Mouse (Mus musculus) heart, adult 8-10 months (tissue): ENCODE data around the gene Sgsh. TPM values are rescaled to one million over a fixed set of nuclear protein-coding genes. Genes with fewer than 3 reads are reported as not detected.
"Not testable (repeated sequence)": the region's sequence is repeated elsewhere in the genome, so short reads cannot be mapped to it uniquely, and the experiment has no call there.

Source experiments
- DNase-seq: peaks from one replicate; pipeline ENCODE4 v3.0.0; 2022; ENCODE audit warnings: low spot score
- total RNA-seq, 4 experiments: library from RNA; stranded (reverse); gene quantifications; 2 replicates each; pipeline ENCODE4 v1.2.4; 2022

Gene Sgsh
- total RNA-seq, result 1 to 10 TPM; 4.6 to 5.6 (median 5.3) TPM

DNA sequence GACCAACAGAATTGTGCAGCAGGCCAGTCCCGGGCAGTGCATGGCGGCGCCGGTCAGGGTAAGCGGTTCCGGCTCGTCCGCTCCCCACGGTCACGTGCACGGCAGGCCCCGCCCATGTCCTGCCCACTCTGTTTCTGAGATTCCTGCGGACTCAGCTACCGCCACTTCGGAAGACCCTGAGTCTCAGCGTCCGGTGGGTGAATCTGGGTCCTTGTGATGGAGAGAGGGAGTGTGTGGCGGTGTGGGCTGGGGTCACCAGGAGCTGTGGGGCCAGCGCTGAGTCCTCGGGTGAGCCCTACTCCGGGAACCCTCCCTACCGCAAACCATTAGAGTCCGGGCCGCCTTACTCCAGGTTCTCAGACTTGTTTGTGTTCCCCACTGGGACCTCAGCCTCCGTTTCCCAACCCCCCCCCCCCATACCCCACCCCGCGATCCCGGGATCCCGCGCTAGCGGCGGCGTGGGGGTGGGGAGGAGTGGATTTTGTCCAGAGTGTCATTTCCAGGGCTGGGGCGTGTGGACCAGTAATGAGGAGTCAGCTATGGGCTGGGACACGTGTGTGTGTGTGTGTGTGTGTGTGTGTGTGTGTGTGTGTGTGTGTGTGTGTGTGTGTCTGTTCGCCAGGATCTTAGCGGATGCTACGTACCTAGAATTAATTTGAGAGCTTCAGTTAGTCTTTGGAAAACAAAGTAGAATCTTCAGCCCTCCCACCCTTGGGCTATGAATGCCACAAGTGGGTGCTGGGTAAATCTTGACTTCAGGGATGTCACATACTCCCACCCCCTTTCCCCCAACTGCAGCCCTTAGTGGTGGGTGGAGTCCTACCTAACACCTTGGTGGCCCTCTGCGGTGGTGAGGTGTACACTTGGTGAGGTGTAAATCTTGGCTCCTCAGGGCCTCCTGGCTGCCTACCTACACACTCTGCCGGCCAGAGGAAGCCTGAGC, at the start of gene Sgsh, which contains the start of gene Slc26a11:
Gene Sgsh, minus strand, starts transcription at position 94 of the 943 bp plus-strand sequence.
Gene Slc26a11, plus strand, starts transcription at position 115 of the 943 bp plus-strand sequence.
- peak; percentile 91 for DNase-seq

DNA sequence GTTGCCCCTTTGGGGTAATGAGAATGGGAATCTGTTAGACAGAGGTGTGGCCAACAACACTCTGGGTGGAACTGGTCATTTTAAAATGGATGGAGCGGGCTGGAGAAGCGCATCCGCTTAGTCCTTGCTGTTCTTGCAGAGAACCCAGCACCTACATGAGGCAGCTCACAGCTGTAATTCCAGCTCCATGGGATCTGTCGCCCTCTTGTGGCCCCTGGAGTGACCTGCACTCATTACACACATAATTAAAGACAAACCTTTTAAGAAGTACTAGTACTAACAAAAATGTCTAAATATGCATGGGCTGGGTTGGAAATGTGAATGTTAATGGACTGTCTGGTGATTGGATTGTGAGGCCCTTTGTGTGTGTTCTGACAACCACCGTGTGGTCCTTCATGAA, 49.3 kb upstream of the Sgsh start:
- DNase-seq, result no peak

DNA sequence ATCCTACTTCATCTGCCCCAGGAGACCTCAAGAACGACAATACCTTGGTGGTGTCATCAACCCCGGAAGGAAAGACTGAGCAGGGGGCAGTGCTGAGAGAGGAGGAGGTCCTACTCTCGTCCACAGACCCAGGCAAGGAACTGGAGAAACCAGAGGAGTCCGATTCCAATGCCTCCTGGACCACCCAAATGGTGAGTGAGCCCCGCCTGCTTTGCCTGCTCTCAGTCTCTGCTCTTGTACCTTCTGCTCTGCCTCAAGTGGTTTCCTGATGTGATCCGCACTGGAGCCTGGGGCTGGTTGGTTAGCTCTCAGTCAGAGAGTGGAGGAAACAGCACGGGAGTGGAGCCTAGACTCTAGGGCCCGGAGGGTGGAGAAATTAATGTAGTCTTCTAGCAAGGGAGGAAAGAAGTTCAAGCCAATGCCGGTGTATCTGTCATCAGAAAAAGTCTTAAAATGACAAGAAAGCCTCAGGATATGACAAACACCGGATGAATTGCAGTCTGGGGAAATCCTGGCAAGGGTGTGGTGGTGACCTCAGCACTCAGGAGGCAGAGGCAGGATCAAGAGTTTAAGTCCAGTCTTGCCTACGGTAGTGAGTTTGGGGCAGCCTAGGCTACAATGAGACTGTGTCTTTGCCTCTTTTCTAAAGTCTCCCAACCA, 47.3 kb upstream of the Sgsh start:
- DNase-seq, result no peak

DNA sequence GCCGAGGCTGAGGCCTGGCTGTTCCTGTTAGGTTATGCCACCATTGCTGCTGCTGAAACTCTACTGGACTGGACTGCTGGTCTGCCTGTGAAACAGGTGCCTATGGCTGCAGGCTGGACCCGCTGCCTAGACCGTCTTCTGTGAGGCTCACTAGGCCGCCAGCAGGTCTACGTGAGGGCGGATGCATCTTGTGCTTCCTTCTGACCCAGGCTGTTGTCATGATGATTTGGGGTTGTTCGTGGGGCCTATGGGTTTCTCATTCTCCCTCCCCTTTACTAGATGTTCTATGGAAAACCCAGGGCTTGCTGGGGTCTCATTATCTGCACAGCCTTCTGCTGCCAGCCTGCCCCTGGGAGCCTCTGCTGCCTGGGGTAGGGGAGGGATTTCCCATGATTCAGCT, 41.1 kb upstream of the Sgsh start:
- DNase-seq, result no peak

DNA sequence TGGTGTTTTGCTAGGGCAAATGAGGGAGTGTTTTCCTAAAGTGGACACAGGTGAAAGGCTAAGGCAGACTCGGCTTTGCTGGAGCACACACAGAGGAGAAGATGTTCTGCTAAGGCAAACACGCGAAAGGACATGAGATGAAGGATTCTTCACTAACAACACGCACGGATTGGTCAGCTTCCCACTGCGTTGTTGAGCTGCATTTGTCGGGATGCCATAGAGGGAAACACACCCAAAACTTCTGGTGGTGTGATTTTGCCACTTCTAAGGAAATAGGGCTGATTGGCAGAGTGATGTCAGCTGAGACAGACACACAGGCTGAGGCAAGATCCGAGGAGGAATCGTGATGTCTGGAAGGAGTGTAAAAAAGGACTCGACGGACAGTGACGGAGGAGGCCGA, 40.6 kb upstream of the Sgsh start:
- DNase-seq, result no peak

DNA sequence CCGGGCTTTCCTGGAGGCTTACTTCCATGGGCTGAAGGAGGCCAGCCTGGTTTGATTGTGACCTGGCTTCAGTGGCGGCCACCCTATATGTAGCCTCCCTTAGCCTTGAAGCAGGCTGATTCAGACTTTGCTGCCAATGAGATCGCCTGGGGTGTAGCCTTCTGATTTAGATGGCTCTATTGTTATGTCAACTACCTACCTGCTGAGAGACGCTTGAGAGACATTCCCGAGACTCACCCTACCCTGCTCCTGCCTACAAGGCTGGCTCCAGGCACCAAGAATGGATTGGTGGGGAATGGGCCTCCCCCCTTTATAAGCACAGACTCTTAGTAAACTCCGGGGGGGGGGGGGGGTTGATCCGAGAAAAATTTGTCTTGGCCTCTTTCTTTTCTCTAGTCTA, 40.1 kb upstream of the Sgsh start:
- DNase-seq, result no peak

DNA sequence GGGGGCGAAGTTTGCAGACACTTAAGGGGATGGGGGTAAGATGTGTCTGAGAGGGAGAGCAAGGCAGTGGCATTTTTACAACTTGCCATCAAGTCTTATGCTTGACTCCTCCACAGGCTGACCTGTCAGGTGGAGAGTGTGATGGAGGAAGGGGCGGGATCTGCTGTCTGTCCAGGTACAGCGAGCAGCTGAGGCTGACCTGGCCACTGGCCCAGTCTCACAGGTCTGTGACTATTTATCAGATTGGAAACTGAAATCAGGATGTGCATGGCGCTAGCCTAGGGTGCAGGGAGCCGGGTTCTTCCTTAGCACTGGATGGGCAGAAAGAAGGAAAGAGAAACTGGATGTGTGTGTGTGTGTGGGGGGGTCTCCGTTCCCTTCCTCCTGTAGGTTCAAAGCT, 38.9 kb upstream of the Sgsh start:
- DNase-seq, result no peak

DNA sequence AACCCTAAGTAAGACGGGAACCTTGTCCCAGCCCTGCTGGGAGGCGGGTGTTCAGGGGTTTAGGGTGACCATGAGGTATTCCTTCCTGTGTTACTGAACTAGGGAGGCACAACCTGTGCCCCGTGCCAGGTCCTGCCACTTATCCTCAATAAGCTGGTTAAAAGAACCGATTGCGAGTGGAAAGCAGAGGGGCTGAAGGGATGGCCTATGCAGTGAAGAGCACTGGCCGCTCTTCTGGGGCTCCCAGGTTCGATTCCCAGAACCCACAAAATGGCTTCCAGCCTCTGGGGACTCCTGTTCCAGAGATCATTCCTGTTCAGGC, 38.1 kb upstream of the Sgsh start:
- DNase-seq, result no peak

DNA sequence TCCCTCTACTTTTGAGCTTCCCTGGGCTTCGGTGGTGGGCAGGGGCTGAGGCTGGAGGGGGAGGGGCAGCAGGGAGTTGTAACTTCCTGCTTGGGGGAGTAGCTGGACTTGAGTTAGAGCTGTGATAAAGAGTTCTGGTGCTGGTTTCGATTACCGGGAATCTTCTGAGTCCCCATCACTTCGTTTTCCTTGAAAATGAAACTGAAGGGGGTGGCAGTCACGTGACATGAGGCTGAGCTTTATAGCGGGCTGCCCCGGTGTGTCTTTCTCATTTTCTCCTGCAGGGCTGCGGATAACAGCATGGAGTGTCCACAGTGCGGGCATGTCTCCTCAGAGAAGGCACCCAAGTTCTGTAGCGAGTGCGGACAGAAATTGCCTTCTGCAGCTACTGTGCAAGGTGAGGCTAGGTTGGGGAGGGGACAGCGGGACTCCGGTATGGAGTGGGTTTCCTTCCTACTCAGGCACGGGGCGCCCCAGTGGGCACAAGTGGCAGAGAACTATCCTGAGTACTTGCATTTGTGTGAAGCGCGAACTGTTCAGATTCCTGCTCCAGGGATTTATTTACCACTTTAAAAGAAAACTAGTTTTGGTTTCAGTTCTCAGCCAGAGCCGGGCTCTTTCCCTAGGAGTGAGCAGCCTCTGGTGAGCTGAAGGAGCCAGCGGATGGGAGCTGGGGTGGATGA, 37.6 kb upstream of the Sgsh start, which contains the start of gene Rnf213:
Gene Rnf213, plus strand, starts transcription at position 301 of the 683 bp plus-strand sequence.
- DNase-seq, result peak; percentile 79

DNA sequence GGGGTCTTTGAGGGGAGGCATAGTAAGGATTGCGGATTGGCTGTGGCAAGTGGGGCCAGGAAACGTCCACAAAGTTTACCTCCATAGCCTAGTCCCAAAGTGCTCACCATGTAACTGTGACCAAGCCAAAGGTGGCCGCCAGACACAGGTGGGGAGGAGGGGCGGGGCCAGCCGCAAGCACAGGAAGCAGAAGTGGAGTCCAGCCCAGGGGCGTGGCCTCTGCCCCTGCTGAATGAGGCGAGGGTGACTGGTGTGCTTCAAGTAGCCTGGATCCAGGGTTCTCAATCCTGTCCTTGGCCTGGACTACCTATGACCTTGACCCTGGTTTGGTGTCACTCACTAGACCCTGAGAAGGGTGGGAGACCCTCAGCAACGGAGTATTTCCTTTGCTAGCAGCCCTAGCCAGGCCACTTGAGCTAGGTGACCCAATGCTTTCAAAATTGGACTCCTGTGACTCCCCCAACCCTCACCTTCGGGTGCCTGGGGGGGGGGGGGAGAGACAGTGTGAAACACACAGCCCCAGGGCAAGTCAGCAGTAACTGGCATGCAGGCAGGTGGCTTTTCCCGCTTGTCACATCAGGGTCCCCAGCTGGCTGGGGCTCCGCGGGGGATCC, 36.8 kb upstream of the Sgsh start:
- no peak for DNase-seq

DNA sequence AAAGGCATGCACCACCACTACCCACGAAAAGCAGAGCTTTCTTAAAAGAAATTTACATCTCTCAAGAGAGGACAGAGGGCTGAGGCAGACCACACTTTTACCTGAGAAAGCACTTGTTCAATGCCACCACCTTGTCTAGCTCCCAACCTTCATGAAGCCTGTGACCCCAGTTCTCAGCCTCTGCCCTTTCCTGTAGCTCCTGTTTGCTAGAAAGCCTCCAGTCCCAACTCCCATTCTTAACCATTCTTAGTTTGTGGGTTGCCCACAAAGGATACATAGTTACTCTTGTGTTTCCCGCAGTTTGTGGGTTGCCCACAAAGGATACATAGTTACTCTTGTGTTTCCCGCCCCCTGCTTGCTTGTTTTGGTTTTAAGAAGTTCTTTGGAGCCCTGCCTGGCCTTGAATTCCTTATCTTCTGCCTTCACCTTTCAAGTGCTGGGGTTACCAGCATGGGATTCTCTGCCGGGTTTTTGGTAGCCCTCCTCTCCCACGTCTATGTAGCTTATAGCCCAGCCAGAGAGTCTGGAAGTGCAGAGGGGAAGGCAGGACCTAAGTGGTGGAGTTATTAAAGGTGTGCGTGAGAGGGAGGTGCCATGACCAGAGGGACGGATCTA, 36.2 kb upstream of the Sgsh start:
- no peak for DNase-seq

DNA sequence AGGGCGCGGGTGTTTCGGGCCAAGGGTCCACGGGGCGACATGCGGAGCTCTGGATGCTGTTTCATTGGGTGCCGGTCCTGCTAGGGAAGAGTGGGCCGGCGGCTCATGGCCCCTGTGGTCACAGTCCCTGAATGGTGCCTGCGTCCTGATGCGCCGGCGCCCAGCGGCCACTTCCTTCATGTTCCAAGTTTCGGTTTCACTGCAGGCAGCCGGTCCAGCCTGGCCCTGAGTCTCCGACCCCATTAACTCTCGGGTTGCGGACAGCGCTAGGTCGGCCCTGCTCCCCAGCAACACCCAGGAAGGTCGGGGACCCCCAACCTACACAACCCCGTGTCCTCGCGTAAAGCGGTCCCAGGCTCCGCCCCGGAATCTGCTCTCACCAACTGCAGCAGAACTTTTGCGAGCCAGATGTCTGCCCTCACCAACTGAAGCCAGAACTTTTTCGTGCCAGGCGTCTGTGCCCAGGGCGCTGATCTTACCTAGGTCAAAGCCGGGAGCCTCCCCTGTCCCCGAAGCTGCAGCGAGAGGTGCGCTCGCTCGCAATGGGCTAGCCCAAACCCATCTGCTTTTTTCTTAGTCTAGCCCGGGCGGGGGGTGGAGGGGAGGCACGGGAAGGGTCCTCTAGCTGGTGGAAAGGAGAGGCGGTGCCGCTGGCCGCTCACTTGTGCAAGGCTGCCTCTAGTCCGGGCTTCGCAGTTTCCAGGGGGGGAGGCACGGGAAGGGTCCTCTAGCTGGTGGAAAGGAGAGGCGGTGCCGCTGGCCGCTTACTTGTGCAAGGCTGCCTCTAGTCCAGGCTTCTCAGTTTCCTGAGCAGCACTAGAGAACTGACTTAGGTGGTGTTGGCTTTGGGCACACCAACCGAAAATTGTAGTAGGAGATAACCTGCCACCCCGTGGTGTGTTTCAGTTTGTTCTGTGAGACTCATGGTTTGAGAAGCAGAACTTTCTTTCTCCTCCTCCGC, 35.2 kb upstream of the Sgsh start:
- DNase-seq, result peak; percentile 81

DNA sequence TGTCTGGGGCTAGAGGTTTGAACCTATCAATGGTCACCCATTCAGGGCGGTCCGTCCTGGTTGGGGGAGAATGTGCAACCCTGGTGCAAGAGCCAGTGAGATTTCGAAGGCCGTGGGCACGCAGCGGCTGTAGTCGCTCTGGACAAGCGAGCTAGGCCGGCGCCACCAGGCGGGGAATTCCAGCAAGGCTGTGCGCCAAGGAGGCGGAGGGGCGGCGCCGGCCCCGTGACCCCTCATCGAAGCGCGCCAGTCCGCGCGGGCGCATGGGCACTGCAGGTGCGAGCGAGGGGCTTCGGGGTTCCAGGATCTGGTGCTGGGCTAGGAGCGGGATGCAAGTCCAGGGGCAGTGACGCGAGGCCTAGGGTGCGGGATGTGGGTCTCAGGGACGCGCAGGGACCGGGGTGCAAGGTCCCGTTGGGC, 34.5 kb upstream of the Sgsh start:
- peak; percentile 69 for DNase-seq

DNA sequence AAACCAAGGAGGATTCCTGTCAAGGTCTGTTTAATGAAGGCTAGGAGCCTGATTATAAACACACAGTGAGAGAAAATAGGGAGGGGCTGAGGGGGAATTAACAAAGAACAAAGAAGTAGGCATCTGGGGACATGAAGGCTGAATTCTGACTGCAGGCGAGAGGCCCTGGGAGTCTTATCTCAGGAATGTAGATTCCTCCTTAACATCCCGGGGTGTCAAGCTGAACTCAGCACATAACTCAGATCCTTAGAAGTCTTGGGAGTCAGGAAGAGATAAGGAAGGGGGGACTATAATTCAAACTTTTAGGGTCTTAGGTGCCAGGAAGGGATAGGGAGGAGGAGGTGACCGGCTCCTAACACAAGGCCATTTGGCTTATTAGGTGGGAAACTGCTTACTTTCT, 31.9 kb upstream of the Sgsh start:
- DNase-seq, result not testable (repeated sequence)

DNA sequence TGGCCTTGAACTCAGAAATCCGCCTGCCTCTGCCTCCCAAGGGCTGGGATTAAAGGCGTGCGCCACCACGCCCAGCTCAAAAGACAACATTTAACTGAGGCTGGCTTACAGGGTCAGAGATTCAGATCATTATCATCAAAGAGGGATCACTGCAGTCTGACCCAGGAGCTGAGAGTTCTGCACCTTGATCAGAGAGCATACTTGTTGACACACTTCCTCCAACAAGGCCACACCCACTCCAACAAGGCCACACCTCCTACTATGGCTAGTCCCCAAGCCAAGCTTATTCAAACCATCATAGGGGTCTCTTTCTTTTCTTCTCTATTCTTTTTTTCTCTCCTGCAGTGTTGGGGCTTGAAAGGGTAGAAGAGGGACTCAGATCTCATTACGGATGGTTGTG, 31.0 kb upstream of the Sgsh start:
- no peak for DNase-seq

DNA sequence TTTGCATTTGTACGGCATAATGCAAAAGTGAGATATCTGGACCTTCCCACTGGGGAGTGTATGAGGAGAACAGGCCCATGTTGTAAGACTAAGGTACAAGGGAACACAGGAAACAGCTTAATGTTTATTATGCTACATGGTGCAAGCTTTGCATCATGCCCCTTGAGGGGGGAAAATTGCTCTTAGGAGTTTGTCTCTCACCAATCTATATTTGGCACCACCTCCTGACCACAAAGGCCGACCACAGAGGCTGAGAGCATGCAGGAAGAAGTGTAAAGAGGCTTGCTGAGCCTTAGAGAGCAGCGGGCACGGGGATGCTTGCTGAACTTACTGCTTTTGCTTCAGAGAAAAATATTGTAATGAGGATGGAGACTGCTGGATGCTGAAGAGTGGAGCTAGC, 29.6 kb upstream of the Sgsh start:
- DNase-seq, result no peak

DNA sequence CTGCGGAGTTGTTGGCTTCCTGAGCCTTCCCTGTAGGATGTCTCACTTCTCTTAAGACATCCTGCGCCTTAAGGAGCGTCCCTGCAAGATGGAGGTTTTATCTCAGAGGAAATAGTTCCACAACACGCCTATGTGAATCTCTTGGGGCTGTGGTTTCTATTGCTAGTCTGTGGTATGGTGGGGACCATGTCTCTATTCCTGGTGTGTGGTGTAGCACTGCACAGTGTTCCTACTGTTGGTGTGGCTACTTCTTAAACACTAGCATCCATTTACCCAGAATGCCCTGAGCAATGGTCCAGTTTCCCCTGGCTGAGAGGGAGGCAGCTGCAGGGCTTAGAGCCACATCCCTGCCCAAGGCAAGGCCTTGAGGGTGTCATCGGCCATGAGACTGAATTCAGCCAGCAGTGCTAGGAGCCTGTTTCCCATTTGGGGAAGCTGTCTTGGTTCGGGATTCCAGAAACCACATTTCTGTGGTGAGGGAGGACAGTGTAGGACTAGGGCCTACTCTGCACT, 27.1 kb upstream of the Sgsh start:
- DNase-seq, result no peak

DNA sequence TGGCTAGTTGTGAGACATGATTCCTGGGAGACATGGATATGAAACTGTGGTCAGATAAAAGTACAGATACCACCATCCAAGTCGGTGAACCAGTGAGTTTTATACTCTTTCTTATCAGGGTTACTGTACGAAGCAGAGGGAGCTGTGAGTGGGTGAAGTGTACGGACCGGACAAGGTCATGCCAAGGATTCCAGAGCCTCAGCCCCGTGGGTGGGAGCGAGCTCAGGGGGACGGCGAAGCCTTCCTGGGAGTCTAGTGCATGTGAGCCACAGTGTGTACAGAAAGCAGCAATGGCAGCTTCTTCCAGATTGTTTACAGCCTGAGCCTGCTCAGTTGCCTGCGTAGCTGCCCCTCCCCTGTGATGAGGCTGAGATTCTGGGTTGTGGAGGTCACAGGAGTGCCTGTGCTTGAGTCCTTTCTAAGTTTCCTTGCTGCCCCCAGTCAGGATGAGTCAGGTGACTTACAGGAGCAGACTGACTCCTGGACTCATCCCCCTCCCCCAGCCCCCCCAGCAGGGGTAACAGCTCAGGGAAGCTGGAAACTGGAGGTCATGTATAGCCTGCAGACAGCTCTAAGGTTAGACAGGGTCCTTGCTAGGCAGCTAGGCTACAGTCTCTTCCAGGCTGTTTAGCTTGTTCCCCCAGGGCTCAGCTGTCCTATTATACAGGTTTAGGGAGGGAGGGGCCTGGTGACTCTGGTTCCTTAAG, 26.4 kb upstream of the Sgsh start:
- no peak for DNase-seq

DNA sequence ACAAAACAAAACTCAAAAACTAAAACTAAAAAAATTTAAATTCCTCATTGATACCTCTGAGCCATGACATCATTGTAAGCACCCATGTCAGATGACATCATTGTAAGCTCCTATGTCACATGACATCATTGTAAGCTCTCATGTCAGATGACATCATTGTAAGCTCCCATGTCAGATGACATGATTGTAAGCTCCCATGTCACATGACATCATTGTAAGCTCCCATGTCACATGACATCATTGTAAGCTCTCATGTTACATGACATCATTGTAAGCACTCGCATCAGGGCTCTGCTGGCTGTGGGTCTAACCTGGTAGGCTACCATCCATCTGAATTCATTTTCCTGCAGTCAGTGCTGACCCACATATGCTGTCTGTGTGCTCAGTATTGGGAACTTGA, 23.2 kb upstream of the Sgsh start:
- no peak for DNase-seq
